Mouse (Mus musculus) CH12.LX (cell line): ENCODE measurements around the gene Cxcr5. TPM values are rescaled to one million over a fixed set of nuclear protein-coding genes. Genes with fewer than 3 reads are reported as not detected.
A peak's percentile ranks its signal among the peaks of the same experiment; 100 is the strongest.

ENCODE experiments used
- DNase-seq: peaks from one replicate; pipeline ENCODE4 v3.0.0-alpha.2; 2013; ENCODE audit errors: extremely low read depth
- H3K27ac ChIP-seq: 2 replicates; pipeline ENCODE4 v1.5.1; 2012; ENCODE audit warnings: low read depth, mild to moderate bottlenecking, control low read depth, moderate library complexity; ENCODE audit not compliant: insufficient read depth
- H3K27me3 ChIP-seq: replicated peaks from 2 replicates; pipeline ENCODE3; 2012; ENCODE audit warnings: inconsistent platforms
- H3K36me3 ChIP-seq, 2 experiments: replicated peaks in 1 of 2; 2 replicates each; pipeline versions ENCODE3 to v1.6.1; 2012; ENCODE audit warnings: inconsistent platforms in 1 of 2, low read length in 1 of 2, mild to moderate bottlenecking in 1 of 2, mixed read lengths in 1 of 2, moderate library complexity in 1 of 2; ENCODE audit not compliant: control insufficient read depth in 1 of 2, insufficient read depth in 1 of 2
- H3K4me1 ChIP-seq, 2 experiments: 2 replicates each; pipeline ENCODE4 v1.6.1; 2012; ENCODE audit warnings: inconsistent platforms in 1 of 2, moderate library complexity in 1 of 2; ENCODE audit not compliant: insufficient read depth in 2 of 2, control insufficient read depth in 1 of 2
- H3K4me2 ChIP-seq: 2 replicates; pipeline ENCODE4 v1.6.1; 2012; ENCODE audit warnings: low read depth, mild to moderate bottlenecking, control low read depth; ENCODE audit not compliant: poor library complexity, insufficient read depth, severe bottlenecking
- H3K4me3 ChIP-seq, 3 experiments: fragments of 150-350 bp in 1 of 3; sonication (generic) in 1 of 3; replicated peaks in 1 of 3; 2 replicates each; pipeline versions ENCODE3 to v1.5.1; 2011 to 2012; ENCODE audit warnings: low read depth in 2 of 3, low read length in 2 of 3, mild to moderate bottlenecking in 2 of 3, moderate library complexity in 2 of 3, control low read depth in 1 of 3, improper control_type of control experiment in 1 of 3, inconsistent platforms in 1 of 3, mixed read lengths in 1 of 3; ENCODE audit not compliant: poor library complexity in 1 of 3
- H3K79me2 ChIP-seq: replicated peaks from 2 replicates; pipeline ENCODE4 v1.6.1; 2012; ENCODE audit warnings: mild to moderate bottlenecking, moderate library complexity; ENCODE audit not compliant: control insufficient read depth, poor library complexity, insufficient read depth, severe bottlenecking; ENCODE audit errors: extremely low read depth
- H3K9ac ChIP-seq: 2 replicates; pipeline ENCODE4 v1.6.1; 2012; ENCODE audit warnings: low read depth, mild to moderate bottlenecking, control low read depth, moderate library complexity; ENCODE audit not compliant: insufficient read depth
- H3K9me3 ChIP-seq: replicated peaks from 2 replicates; pipeline ENCODE3; 2012; ENCODE audit warnings: low read length, inconsistent platforms, mixed read lengths
- BHLHE40 ChIP-seq: IDR thresholded peaks from 2 replicates; pipeline ENCODE4 v1.6.1; 2011; ENCODE audit warnings: mild to moderate bottlenecking, low read depth, low read length, improper control_type of control experiment
- CHD2 ChIP-seq: IDR thresholded peaks from 2 replicates; pipeline ENCODE4 v1.6.1; 2011; ENCODE audit warnings: low read length, improper control_type of control experiment
- CTCF ChIP-seq, 2 experiments: IDR thresholded peaks in 1 of 2; conservative IDR thresholded peaks in 1 of 2; 2 replicates each; pipeline ENCODE4 v1.5.1; 2011 to 2012; ENCODE audit warnings: low read depth in 2 of 2, low read length in 2 of 2, improper control_type of control experiment in 1 of 2, inconsistent platforms in 1 of 2, mild to moderate bottlenecking in 1 of 2, moderate library complexity in 1 of 2
- E2F4 ChIP-seq: IDR thresholded peaks from 2 replicates; pipeline ENCODE4 v1.6.1; 2011; ENCODE audit warnings: low read depth, low read length, improper control_type of control experiment; ENCODE audit not compliant: insufficient replicate concordance
- EP300 ChIP-seq: IDR thresholded peaks from 2 replicates; pipeline ENCODE4 v1.6.1; 2011; ENCODE audit warnings: low read length, improper control_type of control experiment
- ETS1 ChIP-seq: conservative IDR thresholded peaks from 2 replicates; pipeline ENCODE4 v1.6.1; 2012; ENCODE audit warnings: low read depth, mild to moderate bottlenecking, inconsistent platforms, low read length, improper control_type of control experiment, moderate library complexity
- GABPA ChIP-seq: IDR thresholded peaks from 2 replicates; pipeline ENCODE4 v1.6.1; 2012; ENCODE audit warnings: low read depth, low read length, improper control_type of control experiment, inconsistent platforms; ENCODE audit not compliant: insufficient replicate concordance
- HCFC1 ChIP-seq: IDR thresholded peaks from 2 replicates; pipeline ENCODE4 v1.6.1; 2012; ENCODE audit warnings: low read depth, mild to moderate bottlenecking, inconsistent platforms, low read length, improper control_type of control experiment
- JUN ChIP-seq: IDR thresholded peaks from 2 replicates; pipeline ENCODE4 v1.6.1; 2011; ENCODE audit warnings: low read depth, mild to moderate bottlenecking, low read length, improper control_type of control experiment, moderate library complexity; ENCODE audit not compliant: insufficient read depth
- MAX ChIP-seq: IDR thresholded peaks from 2 replicates; pipeline ENCODE4 v1.6.1; 2011; ENCODE audit warnings: low read length, improper control_type of control experiment
- MYC ChIP-seq: IDR thresholded peaks from 2 replicates; pipeline ENCODE4 v1.6.1; 2011; ENCODE audit warnings: low read depth, mild to moderate bottlenecking, improper control_type of control experiment, low read length
- NELFE ChIP-seq: IDR thresholded peaks from 2 replicates; pipeline ENCODE4 v1.6.1; 2011; ENCODE audit warnings: low read depth, low read length, improper control_type of control experiment
- RAD21 ChIP-seq: IDR thresholded peaks from 2 replicates; pipeline ENCODE4 v1.6.1; 2011; ENCODE audit warnings: low read depth, mild to moderate bottlenecking, low read length, improper control_type of control experiment, moderate library complexity
- RCOR1 ChIP-seq: conservative IDR thresholded peaks from 2 replicates; pipeline ENCODE4 v1.6.1; 2012; ENCODE audit warnings: low read depth, mild to moderate bottlenecking, inconsistent platforms, low read length, improper control_type of control experiment
- SIN3A ChIP-seq: IDR thresholded peaks from 2 replicates; pipeline ENCODE4 v1.6.1; 2012; ENCODE audit warnings: low read length, improper control_type of control experiment, inconsistent platforms
- SMC3 ChIP-seq: IDR thresholded peaks from 2 replicates; pipeline ENCODE4 v1.6.1; 2011; ENCODE audit warnings: low read depth, low read length, improper control_type of control experiment
- ZKSCAN1 ChIP-seq: IDR thresholded peaks from 2 replicates; pipeline ENCODE4 v1.6.1; 2012; ENCODE audit warnings: low read depth, inconsistent platforms, low read length, improper control_type of control experiment, borderline replicate concordance
- ZMIZ1 ChIP-seq: IDR thresholded peaks from 2 replicates; pipeline ENCODE4 v1.6.1; 2012; ENCODE audit warnings: low read depth, mild to moderate bottlenecking, inconsistent platforms, low read length, improper control_type of control experiment
- ZNF384 ChIP-seq: IDR thresholded peaks from 2 replicates; pipeline ENCODE4 v1.6.1; 2012; ENCODE audit warnings: low read depth, low read length, improper control_type of control experiment, inconsistent platforms
- dilution Hi-C: fragments of 300-500 bp; cut with MboI; formaldehyde crosslinking; loops from 2 replicates; pipeline ENCODE4 v1.14.3; 2020; ENCODE audit warnings: low sequenced_read_pairs; ENCODE audit not compliant: extremely low pct_unique_long_range_greater_than_20kb, extremely low pct_ligation_motif_present
- in situ Hi-C: fragments of 300-500 bp; cut with MboI; formaldehyde crosslinking; loops from 3 replicates; pipeline ENCODE4 v1.14.3; 2019; ENCODE audit warnings: low sequenced_read_pairs, low pct_ligation_motif_present, low pct_unique_long_range_greater_than_20kb, mixed read lengths
- polyA plus RNA-seq: library from polyadenylated mRNA; unstranded; fragments of >175 nt; gene quantifications from 2 replicates; pipeline ENCODE4 v1.2.1, GENCODE M21; 2012; ENCODE audit warnings: low read depth; ENCODE audit not compliant: insufficient read length
- total RNA-seq, 2 experiments: library from RNA; depleted of rRNA; stranded (reverse); fragments of 300-350 nt in 1 of 2; fragments of >200 nt in 1 of 2; gene quantifications; 2 replicates each; pipeline ENCODE4 v1.2.3; 2012 to 2014

Gene Cxcr5
- total and polyA plus RNA-seq, 3 experiments, result 30.2 to 93.4 (median 70.5) TPM

GRCm38 (mm10) chr9:44479628-44480428, 81.8 kb downstream of the Cxcr5 start:
- Histone ChIP-seq H3K27ac (no peak overlapping the region), H3K9ac (peak overlapping the region; percentile 6; the same call in 1 of the 2 replicates), H3K9me3 (no peaks in the 10 kb centered on the region), H3K4me2 (peak overlapping the region; percentile 91), H3K27me3 (peaks cover 5% of the 10 kb centered on the region), H3K4me1 (peaks cover 11 to 54% of the 10 kb centered on the region in 2 experiments), H3K79me2 (no peaks in the 10 kb centered on the region), H3K36me3 (no peaks in the 10 kb centered on the region), H3K4me3 (peak overlapping the region; percentile 16 to 38 (median 35))
- in situ Hi-C loops, result no loop called here
- dilution Hi-C loops, result no loop called here
- peak; percentile 73 for DNase-seq
- TF ChIP-seq EP300 (no peak), SMC3 (peak; percentile 84), CTCF (conservative IDR thresholded peaks at IDR 0.05 in 1 of 2, IDR thresholded peaks at IDR 0.05 in 1 of 2; ENCODE audit: low read depth in 2 of 2, low read length in 2 of 2) (peak; percentile 73 to 85), RAD21 (peak; percentile 64), ZKSCAN1 (no peak), MAX (no peak), MYC (peak; percentile 45; the same call in 1 of the 2 replicates), ZNF384 (no peak)

- TF ChIP-seq BHLHE40, result no peak
- TF ChIP-seq E2F4, result no peak
- TF ChIP-seq RAD21, result no peak
- TF ChIP-seq ETS1, result no peak
- TF ChIP-seq JUN, result no peak
- TF ChIP-seq ZMIZ1, result no peak
- TF ChIP-seq NELFE, result no peak
- TF ChIP-seq RCOR1, result no peak
- no peak for TF ChIP-seq HCFC1
- TF ChIP-seq ZKSCAN1, result no peak
- no peak for TF ChIP-seq ZNF384
- no peak; the same call in 1 of the 2 replicates for TF ChIP-seq CHD2
- no peak for TF ChIP-seq GABPA
- no peak for TF ChIP-seq SIN3A
- in situ Hi-C loops, result no loop called here
- Histone ChIP-seq H3K4me2 (peak overlapping the region; percentile 91), H3K27me3 (peaks cover 5% of the 10 kb centered on the region), H3K79me2 (no peaks in the 10 kb centered on the region), H3K9ac (peak overlapping the region; percentile 6; the same call in 1 of the 2 replicates), H3K4me1 (peaks cover 6 to 46% of the 10 kb centered on the region in 2 experiments), H3K36me3 (no peaks in the 10 kb centered on the region), H3K4me3 (peak overlapping the region; percentile 16 to 38 (median 35)), H3K9me3 (no peaks in the 10 kb centered on the region), H3K27ac (no peak overlapping the region)
- no peak for DNase-seq
- dilution Hi-C loops, result no loop called here
These were observed 82.6 kb downstream of the Cxcr5 start for GRCm38 (mm10) chr9:44478959-44479605.
